Mouse (Mus musculus): Measurements from ENCODE around the gene Wdr34. TPM values are rescaled to one million over a fixed set of nuclear protein-coding genes. Genes with fewer than 3 reads are reported as not detected.

Wdr34 gene
- 1 to 10 TPM; 7.2 TPM for total RNA-seq (2021)
- long read RNA-seq, experiment 1, transcript Wdr34-201 (9 exons, 1,814 nt) = major isoform, 21 of 24 reads
- long read RNA-seq, experiment 1, partial matches to known transcripts = 2 of 24 reads
- long read RNA-seq, experiment 1, other reads (novel, unspliced or antisense) = 1 of 24 reads
- long read RNA-seq, experiment 2, transcript Wdr34-201 (9 exons, 1,814 nt) = major isoform, 18 of 20 reads
- long read RNA-seq, experiment 2, partial matches to known transcripts = 0 of 20 reads
- long read RNA-seq, experiment 2, other reads (novel, unspliced or antisense) = 2 of 20 reads

GRCm38 (mm10) chr2:30048699-30049388, at the start of gene Wdr34:
TSS of gene Wdr34 (minus strand) at chr2:30048881.
- intact Hi-C loops (cut with DNase I) = no loop called here
- peak; percentile 99 for DNase-seq

- peak; percentile 59 to 72 for DNase-seq
- intact Hi-C loops (cut with DNase I) = loop anchor here (1.0 to 2.0 kb wide), 2 partner anchors 18 to 53 kb away; no protein-coding TSS in a partner anchor
Measured at GRCm38 (mm10) chr2:30095882-30096527, 47.3 kb upstream of the Wdr34 start.

- DNase-seq = no peak
- intact Hi-C loops (cut with DNase I) = no loop called here
Measured at GRCm38 (mm10) chr2:30094208-30094588, 45.5 kb upstream of the Wdr34 start.

- intact Hi-C loops (cut with DNase I) = no loop called here
- DNase-seq = peak; percentile 90 to 92
Measured at GRCm38 (mm10) chr2:30093471-30094207, 45.0 kb upstream of the Wdr34 start, which contains the start of gene Zdhhc12. TSS of gene Zdhhc12 (minus strand) at chr2:30093648.

GRCm38 (mm10) chr2:30092280-30092918, 43.7 kb upstream of the Wdr34 start:
- intact Hi-C loops (cut with DNase I) = loop anchor here (1.0 kb wide), 1 partner anchor 14 kb away; no protein-coding TSS in a partner anchor
- no peak for DNase-seq

- no peak for DNase-seq
- intact Hi-C loops (cut with DNase I) = no loop called here
Measured at GRCm38 (mm10) chr2:30091521-30091920, 42.8 kb upstream of the Wdr34 start.

- intact Hi-C loops (cut with DNase I) = no loop called here
- DNase-seq = no peak
Measured at GRCm38 (mm10) chr2:30087310-30087709, 38.6 kb upstream of the Wdr34 start.

GRCm38 (mm10) chr2:30084632-30085031, 36.0 kb upstream of the Wdr34 start:
- intact Hi-C loops (cut with DNase I) = no loop called here
- no peak for DNase-seq

GRCm38 (mm10) chr2:30084113-30084512, 35.4 kb upstream of the Wdr34 start:
- intact Hi-C loops (cut with DNase I) = no loop called here
- DNase-seq = no peak

- intact Hi-C loops (cut with DNase I) = no loop called here
- no peak for DNase-seq
Measured at GRCm38 (mm10) chr2:30080181-30080800, 31.6 kb upstream of the Wdr34 start.

- intact Hi-C loops (cut with DNase I) = loop anchor here (1.0 kb wide), 2 partner anchors 14 to 18 kb away; no protein-coding TSS in a partner anchor
Measured at GRCm38 (mm10) chr2:30078760-30079159, 30.1 kb upstream of the Wdr34 start.

GRCm38 (mm10) chr2:30078349-30078712, 29.6 kb upstream of the Wdr34 start:
- intact Hi-C loops (cut with DNase I) = loop anchor here (1.0 kb wide), 2 partner anchors 14 to 18 kb away; no protein-coding TSS in a partner anchor
- DNase-seq = peak; percentile 35 to 58

More at GRCm38 (mm10) chr2:30078760-30079159, 30.1 kb upstream of the Wdr34 start:
- no peak for DNase-seq

- DNase-seq = peak; percentile 92 to 95
- intact Hi-C loops (cut with DNase I) = loop anchor here (1.0 kb wide), 2 partner anchors 15 to 19 kb away; no protein-coding TSS in a partner anchor
Measured at GRCm38 (mm10) chr2:30077502-30078348, 29.0 kb upstream of the Wdr34 start, which contains the start of gene Pkn3. TSS of gene Pkn3 (plus strand) at chr2:30077684.

GRCm38 (mm10) chr2:30076959-30077358, 28.3 kb upstream of the Wdr34 start:
- intact Hi-C loops (cut with DNase I) = no loop called here
- no peak for DNase-seq

- intact Hi-C loops (cut with DNase I) = no loop called here
- DNase-seq = no peak
Measured at GRCm38 (mm10) chr2:30076439-30076838, 27.8 kb upstream of the Wdr34 start.

- no peak for DNase-seq
- intact Hi-C loops (cut with DNase I) = no loop called here
Measured at GRCm38 (mm10) chr2:30075625-30076024, 26.9 kb upstream of the Wdr34 start.

- intact Hi-C loops (cut with DNase I) = no loop called here
- DNase-seq = no peak
Measured at GRCm38 (mm10) chr2:30073285-30073684, 24.6 kb upstream of the Wdr34 start.

- intact Hi-C loops (cut with DNase I) = no loop called here
- no peak for DNase-seq
Measured at GRCm38 (mm10) chr2:30072875-30073274, 24.2 kb upstream of the Wdr34 start.
